Mouse (Mus musculus): Measurements from ENCODE around the gene Tcta. TPM values are rescaled to one million over a fixed set of nuclear protein-coding genes. Genes with fewer than 3 reads are reported as not detected.
"Not testable (repeated sequence)": the region's sequence is repeated elsewhere in the genome, so short reads cannot be mapped to it uniquely, and the experiment has no call there.

Gene Tcta
- polyA plus RNA-seq, 1 experiment, result 13.7 TPM

DNA sequence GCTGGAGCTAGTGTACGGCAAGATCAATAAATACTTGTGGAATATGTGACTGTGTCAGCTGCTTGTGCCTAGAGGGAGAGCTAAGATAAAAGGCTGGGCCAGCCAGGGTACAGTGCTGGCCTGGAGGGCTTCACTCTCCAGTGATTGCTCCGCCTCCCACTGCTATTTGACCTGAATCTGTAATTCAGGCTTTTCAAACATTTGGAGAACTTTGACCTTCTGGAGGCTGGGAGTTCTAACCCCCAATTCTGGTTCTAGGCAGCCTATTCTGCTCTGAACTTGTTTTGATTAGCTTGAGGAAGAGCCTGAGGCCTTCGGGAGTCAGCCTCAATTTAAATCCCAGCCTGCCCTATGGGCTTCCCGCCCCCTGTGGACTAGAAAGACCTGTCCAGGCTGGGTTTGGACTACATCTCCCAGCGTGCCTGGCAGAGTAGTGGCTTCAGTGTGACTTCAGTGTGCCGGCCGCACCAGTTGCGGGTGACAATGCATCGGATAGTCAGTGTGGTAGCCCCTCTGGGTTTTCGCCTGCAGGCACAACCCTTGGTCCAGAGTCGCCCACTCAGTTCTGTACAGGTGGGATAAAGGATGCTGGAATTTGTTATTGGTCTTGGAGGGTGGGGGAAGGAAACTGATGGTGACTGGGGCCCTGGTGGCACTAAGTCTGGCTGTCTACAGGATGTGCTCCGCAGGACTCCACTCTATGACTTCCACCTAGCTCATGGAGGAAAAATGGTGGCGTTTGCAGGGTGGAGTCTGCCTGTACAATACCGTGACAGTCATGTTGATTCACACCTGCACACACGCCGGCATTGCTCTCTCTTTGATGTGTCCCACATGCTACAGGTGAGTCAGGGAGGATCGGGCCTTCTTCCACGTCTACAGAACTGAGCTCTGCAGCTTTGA is 9.3 kb downstream of the Tcta start, which contains the start of gene Amt:
Gene Amt (plus strand): TSS at position 401 of the 903 bp plus-strand sequence.
- Histone ChIP-seq H3K79me2 (ENCODE audit: control insufficient read depth, insufficient read depth) (no peaks in the 10 kb centered on the region), H3K4me3 (ENCODE audit: insufficient read depth, poor library complexity, severe bottlenecking) (no peak within 1 kb of the TSS)
- TF ChIP-seq USF1 (IDR thresholded peaks at IDR 0.05; ENCODE audit: low read depth) (no peak), MAX (IDR thresholded peaks at IDR 0.05) (no peak), CEBPB (IDR thresholded peaks at IDR 0.05; ENCODE audit: low read depth) (no peak), FOSL1 (IDR thresholded peaks at IDR 0.05; ENCODE audit: insufficient read depth, low read length, poor library complexity, severe bottlenecking) (no peak), CTCF (IDR thresholded peaks at IDR 0.05; ENCODE audit: control insufficient read depth, insufficient read depth, insufficient read length) (no peak), MYOG (IDR thresholded peaks at IDR 0.05; ENCODE audit: control insufficient read depth, extremely low read depth, insufficient read length) (no peak), MYOD1 (IDR thresholded peaks at IDR 0.05; ENCODE audit: control insufficient read depth, insufficient read length, low read depth) (no peak)

DNA sequence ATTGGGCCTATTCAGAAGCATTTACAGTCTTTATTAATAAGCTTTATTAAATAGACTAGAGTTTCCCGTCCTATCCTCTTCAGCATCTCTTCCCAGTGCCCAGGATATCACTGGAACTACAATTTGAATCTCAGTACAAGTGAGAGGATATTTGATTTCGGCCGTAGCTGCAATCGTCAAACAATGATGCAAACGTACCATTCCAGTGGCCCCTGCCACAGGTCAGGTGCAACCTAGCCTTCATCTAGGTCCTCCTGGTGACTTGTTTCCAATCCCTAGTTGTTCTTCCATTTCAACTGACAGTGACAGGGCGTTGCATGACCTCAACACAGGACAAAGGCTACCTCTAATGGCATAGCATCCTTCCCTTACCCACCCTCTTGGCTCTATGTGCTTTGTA is 15.2 kb downstream of the Tcta start:
- Histone ChIP-seq H3ac (ENCODE audit: control insufficient read depth, insufficient read length, low read depth) (no peak overlapping the region), H3K36me3 (ENCODE audit: control insufficient read depth, insufficient read depth) (no peaks in the 10 kb centered on the region), H3K79me3 (ENCODE audit: low read depth) (no peaks in the 10 kb centered on the region), H3K79me2 (ENCODE audit: control insufficient read depth, insufficient read depth) (peaks cover 4% of the 10 kb centered on the region), H3K4me3 (ENCODE audit: insufficient read depth, poor library complexity, severe bottlenecking) (peak overlapping the region; percentile 39), H3K27me3 (ENCODE audit: control insufficient read depth, insufficient read depth, insufficient read length) (no peaks in the 10 kb centered on the region)
- TF ChIP-seq FOSL1 (IDR thresholded peaks at IDR 0.05; ENCODE audit: insufficient read depth, low read length, poor library complexity, severe bottlenecking), result no peak

More for the DNA sequence above, 9.3 kb downstream of the Tcta start, which contains the start of gene Amt:
- H3K27me3 ChIP-seq (ENCODE audit: control insufficient read depth, insufficient read depth, insufficient read length), result no peaks in the 10 kb centered on the region
- no peak within 1 kb of the TSS for H3ac ChIP-seq (ENCODE audit: control insufficient read depth, insufficient read length, low read depth)
- H3K79me3 ChIP-seq (ENCODE audit: low read depth), result no peaks in the 10 kb centered on the region
- H3K36me3 ChIP-seq (ENCODE audit: control insufficient read depth, insufficient read depth), result no peaks in the 10 kb centered on the region

DNA sequence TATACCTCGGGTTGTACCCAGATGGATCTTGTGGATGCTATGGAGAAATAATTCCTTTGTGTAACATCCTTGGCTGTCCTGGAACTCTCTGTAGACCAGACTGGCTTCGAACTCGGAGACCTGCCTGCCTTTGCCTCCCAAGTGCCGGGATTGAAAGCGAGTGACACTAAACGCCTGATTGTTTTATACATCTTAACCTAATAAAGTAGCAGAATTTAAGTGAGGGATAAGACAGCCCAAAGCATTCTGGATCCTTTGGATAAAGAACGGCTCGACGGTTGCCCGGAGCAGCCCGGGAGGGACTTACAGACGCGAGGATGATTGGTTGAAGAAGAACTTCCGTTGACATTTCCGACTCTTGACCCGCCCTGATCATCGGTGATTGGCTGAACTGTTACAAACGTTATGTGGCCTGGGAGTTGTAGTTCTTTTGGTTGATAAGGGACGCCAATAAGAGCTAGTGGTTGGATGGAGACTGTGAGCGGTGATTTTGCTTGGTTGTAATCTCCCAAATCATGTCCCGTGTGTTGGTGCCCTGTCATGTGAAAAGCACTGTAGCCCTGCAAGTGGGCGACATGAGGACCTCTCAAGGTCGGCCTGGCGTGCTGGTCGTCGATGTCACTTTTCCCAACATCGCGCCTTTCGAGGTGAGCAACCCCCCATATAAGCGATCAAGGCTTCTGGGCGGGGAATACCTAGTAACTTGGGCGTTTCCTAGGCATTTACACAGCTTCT is 15.8 kb downstream of the Tcta start, which contains the start of gene Nicn1:
Gene Nicn1 (plus strand): TSS at position 414 of the 735 bp plus-strand sequence.
- Histone ChIP-seq H3K36me3 (ENCODE audit: control insufficient read depth, insufficient read depth) (no peaks in the 10 kb centered on the region), H3K4me3 (ENCODE audit: insufficient read depth, poor library complexity, severe bottlenecking) (peak within 1 kb of the TSS; percentile 44), H3K79me2 (ENCODE audit: control insufficient read depth, insufficient read depth) (peaks cover 4% of the 10 kb centered on the region), H3K27me3 (ENCODE audit: control insufficient read depth, insufficient read depth, insufficient read length) (no peaks in the 10 kb centered on the region), H3ac (ENCODE audit: control insufficient read depth, insufficient read length, low read depth) (peak within 1 kb of the TSS; percentile 61), H3K79me3 (ENCODE audit: low read depth) (no peaks in the 10 kb centered on the region)
- TF ChIP-seq MYOG (IDR thresholded peaks at IDR 0.05; ENCODE audit: control insufficient read depth, extremely low read depth, insufficient read length) (no peak), MYOD1 (IDR thresholded peaks at IDR 0.05; ENCODE audit: control insufficient read depth, insufficient read length, low read depth) (no peak), MAX (IDR thresholded peaks at IDR 0.05) (no peak), CTCF (IDR thresholded peaks at IDR 0.05; ENCODE audit: control insufficient read depth, insufficient read depth, insufficient read length) (no peak), USF1 (IDR thresholded peaks at IDR 0.05; ENCODE audit: low read depth) (no peak), FOSL1 (IDR thresholded peaks at IDR 0.05; ENCODE audit: insufficient read depth, low read length, poor library complexity, severe bottlenecking) (no peak), CEBPB (IDR thresholded peaks at IDR 0.05; ENCODE audit: low read depth) (no peak)

DNA sequence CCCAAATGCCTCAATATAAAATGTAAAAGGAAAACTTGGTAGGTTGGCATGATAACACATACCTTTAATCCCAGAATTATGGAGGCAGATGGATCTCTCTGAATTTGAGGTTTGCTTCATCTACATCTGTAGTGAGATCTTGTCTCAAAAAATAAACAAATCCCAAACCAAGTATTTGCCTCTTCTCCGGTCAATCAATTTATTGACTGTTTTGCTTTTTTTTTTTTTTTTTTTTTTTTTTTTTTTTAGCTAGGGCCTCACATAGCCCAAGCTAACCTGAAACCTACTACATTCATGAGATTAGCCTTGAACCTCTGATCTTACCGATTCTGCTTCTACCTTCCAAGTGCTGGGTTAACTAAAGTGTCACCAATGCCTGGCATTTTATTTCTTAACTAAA is 16.6 kb downstream of the Tcta start:
- Histone ChIP-seq H3K27me3 (ENCODE audit: control insufficient read depth, insufficient read depth, insufficient read length) (no peaks in the 10 kb centered on the region), H3K4me3 (ENCODE audit: insufficient read depth, poor library complexity, severe bottlenecking) (no peak overlapping the region), H3K79me2 (ENCODE audit: control insufficient read depth, insufficient read depth) (peaks cover 4% of the 10 kb centered on the region), H3ac (ENCODE audit: control insufficient read depth, insufficient read length, low read depth) (no peak overlapping the region), H3K79me3 (ENCODE audit: low read depth) (no peaks in the 10 kb centered on the region), H3K36me3 (ENCODE audit: control insufficient read depth, insufficient read depth) (no peaks in the 10 kb centered on the region)
- TF ChIP-seq FOSL1 (IDR thresholded peaks at IDR 0.05; ENCODE audit: insufficient read depth, low read length, poor library complexity, severe bottlenecking), result no peak
- no peak for TF ChIP-seq USF1 (IDR thresholded peaks at IDR 0.05; ENCODE audit: low read depth)

DNA sequence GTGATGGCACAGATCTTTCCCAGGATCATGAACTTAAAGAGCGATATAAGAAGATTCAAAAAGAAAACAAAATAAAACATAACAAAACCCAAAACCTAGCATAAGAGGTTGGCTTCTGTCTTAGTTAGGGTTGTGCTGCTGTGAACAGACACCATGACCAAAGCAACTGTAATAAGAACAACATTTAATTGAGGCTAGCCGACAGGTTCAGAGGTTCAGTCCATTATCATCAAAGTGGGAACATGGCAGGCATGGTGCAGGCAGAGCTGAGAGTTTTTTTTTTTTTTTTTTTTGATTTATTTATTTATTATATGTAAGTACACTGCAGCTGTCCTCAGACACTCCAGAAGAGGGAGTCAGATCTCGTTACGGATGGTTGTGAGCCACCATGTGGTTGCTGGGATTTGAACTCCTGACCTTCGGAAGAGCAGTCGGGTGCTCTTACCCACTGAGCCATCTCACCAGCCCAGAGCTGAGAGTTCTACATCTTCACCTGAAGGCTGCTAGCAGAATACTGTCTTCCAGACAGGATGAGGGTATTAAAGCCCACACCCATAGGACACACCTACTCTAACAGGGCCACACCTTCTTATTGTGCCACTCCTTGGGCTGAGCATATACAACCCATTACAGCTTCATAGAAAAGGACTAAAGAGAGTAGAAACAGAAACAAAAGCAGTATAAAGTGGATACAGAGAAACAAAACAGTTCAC is 18.3 kb downstream of the Tcta start:
- H3K36me3 ChIP-seq (ENCODE audit: control insufficient read depth, insufficient read depth); H3K27me3 ChIP-seq (ENCODE audit: control insufficient read depth, insufficient read depth, insufficient read length); H3K79me2 ChIP-seq (ENCODE audit: control insufficient read depth, insufficient read depth); H3K4me3 ChIP-seq (ENCODE audit: insufficient read depth, poor library complexity, severe bottlenecking); H3K79me3 ChIP-seq (ENCODE audit: low read depth); H3ac ChIP-seq (ENCODE audit: control insufficient read depth, insufficient read length, low read depth): not testable (repeated sequence)
